Mouse (Mus musculus) activated CD4-positive, CD25-positive, alpha-beta regulatory T cell, adult 9 weeks (primary cell): ENCODE measurements around the gene Aadat. TPM values are rescaled to one million over a fixed set of nuclear protein-coding genes. Genes with fewer than 3 reads are reported as not detected.

Source experiments
- polyA plus RNA-seq: library from polyadenylated mRNA; unstranded; fragments of 100-300 nt; shearing (Covaris generic); gene quantifications from one replicate; pipeline ENCODE4 v1.2.1, GENCODE M21; 2017

Aadat gene
- polyA plus RNA-seq, result not detected

GRCm38 (mm10) chr8:60505653-60506521 lies at the start of gene Aadat:
TSS of gene Aadat (plus strand) at chr8:60505932.

GRCm38 (mm10) chr8:60503098-60503497 lies 2.6 kb upstream of the Aadat start, which contains the start of gene Gm10283:
TSS of gene Gm10283 (minus strand) at chr8:60503198.

Other genes with a start within 250 kb of the Aadat start
- gene Gm10283, start 2.7 kb upstream of the Aadat start, polyA plus RNA-seq, result not detected
- not detected for gene Mfap3l, start 126.9 kb downstream of the Aadat start, polyA plus RNA-seq